Mouse (Mus musculus): Measurements from ENCODE around the gene Dhrs7b. TPM values are rescaled to one million over a fixed set of nuclear protein-coding genes. Genes with fewer than 3 reads are reported as not detected.
"Not testable (repeated sequence)": the region's sequence is repeated elsewhere in the genome, so short reads cannot be mapped to it uniquely, and the experiment has no call there.

Dhrs7b gene
- total and polyA plus RNA-seq, 2 experiments from 2014 or later, result 29.1 to 30.9 TPM

- peaks cover 4% of the 10 kb centered on the region for H3K4me1 ChIP-seq (ENCODE audit: insufficient read depth)
- 81% methylated on average over 4 of the region's 4 CpGs for WGBS
- no peak for TF ChIP-seq CTCF (IDR thresholded peaks at IDR 0.05; ENCODE audit: low read depth)
- H3K4me2 ChIP-seq (ENCODE audit: low read depth), result no peak overlapping the region
- H3K9me3 ChIP-seq (ENCODE audit: low read length), result no peaks in the 10 kb centered on the region
- H3K27ac ChIP-seq (ENCODE audit: low read depth, low read length), result no peak overlapping the region
- H3K4me3 ChIP-seq (ENCODE audit: low read depth, low read length), result no peak overlapping the region
- no peak for ATAC-seq
- no peaks in the 10 kb centered on the region for H3K27me3 ChIP-seq (ENCODE audit: insufficient read depth, low read length)
- H3K36me3 ChIP-seq (ENCODE audit: insufficient read depth), result no peaks in the 10 kb centered on the region
- DNase-seq, result peak; percentile 29
- H3K9ac ChIP-seq, result no peak overlapping the region
Measured at GRCm38 (mm10) chr11:60808286-60809070, 22.0 kb upstream of the Dhrs7b start.

GRCm38 (mm10) chr11:60809546-60809945 lies 20.9 kb upstream of the Dhrs7b start:
- Histone ChIP-seq H3K27me3 (ENCODE audit: insufficient read depth, low read length) (no peaks in the 10 kb centered on the region), H3K4me2 (ENCODE audit: low read depth) (no peak overlapping the region), H3K27ac (ENCODE audit: low read depth, low read length) (no peak overlapping the region), H3K36me3 (ENCODE audit: insufficient read depth) (no peaks in the 10 kb centered on the region), H3K4me3 (ENCODE audit: low read depth, low read length) (no peak overlapping the region), H3K4me1 (ENCODE audit: insufficient read depth) (peaks cover 4% of the 10 kb centered on the region), H3K9me3 (ENCODE audit: low read length) (no peaks in the 10 kb centered on the region), H3K9ac (no peak overlapping the region)
- ATAC-seq, result no peak
- 36% methylated on average over 1 of the region's 1 CpGs for WGBS
- TF ChIP-seq CTCF (IDR thresholded peaks at IDR 0.05; ENCODE audit: low read depth), result no peak
- DNase-seq, result no peak

- peaks cover 4% of the 10 kb centered on the region for H3K4me1 ChIP-seq (ENCODE audit: insufficient read depth)
- H3K9ac ChIP-seq, result 0 out of 2 replicates have a peak overlapping the region, but pooled peaks have one; percentile 15
- WGBS, result 12% methylated on average over 14 of the region's 14 CpGs
- TF ChIP-seq CTCF (IDR thresholded peaks at IDR 0.05; ENCODE audit: low read depth), result no peak
- ATAC-seq, result no peak
- peak overlapping the region; percentile 45 for H3K4me3 ChIP-seq (ENCODE audit: low read depth, low read length)
- no peaks in the 10 kb centered on the region for H3K27me3 ChIP-seq (ENCODE audit: insufficient read depth, low read length)
- H3K4me2 ChIP-seq (ENCODE audit: low read depth), result peak overlapping the region; percentile 88
- DNase-seq, result no peak
- H3K27ac ChIP-seq (ENCODE audit: low read depth, low read length), result no peak overlapping the region
- H3K9me3 ChIP-seq (ENCODE audit: low read length), result no peaks in the 10 kb centered on the region
- no peaks in the 10 kb centered on the region for H3K36me3 ChIP-seq (ENCODE audit: insufficient read depth)
Measured at GRCm38 (mm10) chr11:60810046-60810965, 20.1 kb upstream of the Dhrs7b start.

GRCm38 (mm10) chr11:60811054-60811460 lies 19.4 kb upstream of the Dhrs7b start:
- Histone ChIP-seq H3K4me2 (ENCODE audit: low read depth) (peak overlapping the region; percentile 88), H3K4me3 (ENCODE audit: low read depth, low read length) (peak overlapping the region; percentile 45), H3K27ac (ENCODE audit: low read depth, low read length) (no peak overlapping the region), H3K4me1 (ENCODE audit: insufficient read depth) (peaks cover 4% of the 10 kb centered on the region), H3K36me3 (ENCODE audit: insufficient read depth) (no peaks in the 10 kb centered on the region), H3K27me3 (ENCODE audit: insufficient read depth, low read length) (no peaks in the 10 kb centered on the region), H3K9ac (peak overlapping the region; percentile 15; the same call in 1 of the 2 replicates), H3K9me3 (ENCODE audit: low read length) (no peaks in the 10 kb centered on the region)
- TF ChIP-seq CTCF (IDR thresholded peaks at IDR 0.05; ENCODE audit: low read depth), result no peak
- ATAC-seq, result peak; percentile 100
- under 1% methylated on average over 29 of the region's 29 CpGs for WGBS
- DNase-seq, result peak; percentile 88

GRCm38 (mm10) chr11:60811618-60812017 lies 18.8 kb upstream of the Dhrs7b start, which contains the start of gene Shmt1:
Gene Shmt1 (minus strand): TSS chr11:60811718.
- not testable (repeated sequence) for H3K36me3 ChIP-seq (ENCODE audit: insufficient read depth); DNase-seq; H3K9me3 ChIP-seq (ENCODE audit: low read length); H3K27ac ChIP-seq (ENCODE audit: low read depth, low read length); H3K4me1 ChIP-seq (ENCODE audit: insufficient read depth); ATAC-seq; H3K27me3 ChIP-seq (ENCODE audit: insufficient read depth, low read length)
- 27% methylated on average over 6 of the region's 6 CpGs for WGBS
- Histone ChIP-seq H3K4me2 (ENCODE audit: low read depth) (peak within 1 kb of the TSS; percentile 88), H3K4me3 (ENCODE audit: low read depth, low read length) (peak within 1 kb of the TSS; percentile 45), H3K9ac (peak within 1 kb of the TSS; percentile 15; the same call in 1 of the 2 replicates)

- ATAC-seq (no peak), DNase-seq (no peak)
- no peak overlapping the region for H3K9ac ChIP-seq
- no peak for TF ChIP-seq CTCF (IDR thresholded peaks at IDR 0.05; ENCODE audit: low read depth)
- no peaks in the 10 kb centered on the region for H3K36me3 ChIP-seq (ENCODE audit: insufficient read depth)
- no peak overlapping the region for H3K4me2 ChIP-seq (ENCODE audit: low read depth)
- no peak overlapping the region for H3K4me3 ChIP-seq (ENCODE audit: low read depth, low read length)
- H3K4me1 ChIP-seq (ENCODE audit: insufficient read depth), result no peaks in the 10 kb centered on the region
- H3K9me3 ChIP-seq (ENCODE audit: low read length), result no peaks in the 10 kb centered on the region
- WGBS, result 72% methylated on average over 5 of the region's 5 CpGs
- no peak overlapping the region for H3K27ac ChIP-seq (ENCODE audit: low read depth, low read length)
- no peaks in the 10 kb centered on the region for H3K27me3 ChIP-seq (ENCODE audit: insufficient read depth, low read length)
Measured at GRCm38 (mm10) chr11:60816398-60816797, 14.0 kb upstream of the Dhrs7b start.

Data from forebrain, postnatal 0 days (tissue).